Mouse (Mus musculus): Measurements from ENCODE around the gene Olfr95.

GRCm38 (mm10) chr17:37193656-37194055 is 19.3 kb downstream of the Olfr95 start, which contains the start of gene Ubd:
- TF ChIP-seq CTCF (IDR thresholded peaks at IDR 0.05) (no peak), EP300 (IDR thresholded peaks at IDR 0.05) (no peak)
